In the genomic region with DNA sequence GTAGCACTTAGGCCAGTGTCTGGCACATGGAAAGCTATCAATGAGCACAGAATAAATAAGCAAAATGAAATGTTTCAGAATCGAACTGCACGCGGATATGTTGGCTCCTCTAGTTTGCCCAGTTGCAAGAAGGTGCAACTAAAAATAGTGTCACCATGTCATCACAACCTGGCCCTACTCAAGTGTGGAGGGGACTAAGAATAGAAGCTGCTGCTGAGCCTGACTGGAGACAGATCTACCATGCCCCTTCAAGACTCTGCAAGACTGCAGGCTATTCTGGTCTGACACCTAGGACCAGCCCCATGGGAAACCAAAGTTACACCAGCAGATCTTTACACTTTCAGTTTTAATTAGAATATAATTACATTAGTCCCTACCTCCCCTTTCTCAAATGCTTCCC, we compare ENCODE assay signal across 24 mouse cellular contexts. TPM values are rescaled to one million over a fixed set of nuclear protein-coding genes. Genes with fewer than 3 reads are reported as not detected.
A peak's percentile ranks its signal among the peaks of the same experiment; 100 is the strongest.
DNase-seq lines count a peak whose midpoint lies in the region; ATAC-seq and TF ChIP-seq lines count a peak whose summit lies in the region.
"Had no signal": no experiment of that assay in that cellular context is flagged by ENCODE, and none has a peak within 500 bp of the region (broad histone marks: within the 10 kb centered on the region; RNA-seq: fewer than 3 reads in every experiment).

No protein-coding gene starts in this region.

- no peak for TF ChIP-seq EP300 in heart, adult 2 months (IDR thresholded peaks at IDR 0.05; ENCODE audit: insufficient read depth, low read depth, low read length)

- ATAC-seq in heart, embryonic 13.5 days (ENCODE audit: extremely low read depth, insufficient number of reproducible peaks, low FRiP score, low TSS enrichment), result no peak; the same call in 1 of the 2 replicates
- ATAC-seq in kidney, embryonic 14.5 days (ENCODE audit: low FRiP score, low TSS enrichment), result no peak

- H3K27me3 ChIP-seq in heart, adult 2 months (ENCODE audit: control insufficient read depth, insufficient read depth, low read length), result no peaks in the 10 kb centered on the region
- no peaks in the 10 kb centered on the region for H3K27me3 ChIP-seq in heart, embryonic 13.5 days (replicated peaks)
- no peaks in the 10 kb centered on the region for H3K27me3 ChIP-seq in kidney, embryonic 14.5 days (ENCODE audit: control insufficient read depth, insufficient read depth, low read length)
- H3K27me3 ChIP-seq in thymus, adult 2 months (ENCODE audit: control insufficient read depth, insufficient read depth, low read length), result no peaks in the 10 kb centered on the region
- H3K27me3 ChIP-seq: embryonic facial prominence, embryonic 12.5 days; hindbrain, embryonic 13.5 days; limb, embryonic 15.5 days; liver, embryonic 15.5 days; neural tube, embryonic 12.5 days had no signal

- TF ChIP-seq POLR2A in heart, adult 2 months (IDR thresholded peaks at IDR 0.05; ENCODE audit: insufficient read depth, low read depth, low read length), result no peak
- no peak for TF ChIP-seq POLR2A in thymus, adult 2 months (IDR thresholded peaks at IDR 0.05; ENCODE audit: control insufficient read depth, extremely low read depth, insufficient read depth, low read length, poor library complexity)

- no peak overlapping the region for H3K4me3 ChIP-seq in heart, adult 2 months
- no peak overlapping the region for H3K4me3 ChIP-seq in heart, embryonic 13.5 days
- H3K4me3 ChIP-seq in kidney, embryonic 14.5 days (ENCODE audit: low read length), result no peak overlapping the region
- no peak overlapping the region for H3K4me3 ChIP-seq in thymus, adult 2 months (ENCODE audit: control insufficient read depth, insufficient read depth, low read length)
- H3K4me3 ChIP-seq: embryonic facial prominence, embryonic 12.5 days; hindbrain, embryonic 13.5 days; left cerebral cortex, adult 2 months; limb, embryonic 15.5 days; liver, embryonic 15.5 days; neural tube, embryonic 12.5 days had no signal

- DNase-seq in gastrocnemius, adult 18-20 months (ENCODE audit: low spot score), result peak; percentile 65
- DNase-seq in gastrocnemius, postnatal 10 days, result no peak
- peak in 1 of 2 experiments; percentile 34 for DNase-seq in heart, adult 2 months
- DNase-seq in heart, postnatal 4 days, result no peak
- DNase-seq in skeletal muscle tissue, adult 2 months (ENCODE audit: low read depth, low spot score), result peak; percentile 86
- DNase-seq in thymus, adult 2 months, result no peak
- DNase-seq: adrenal gland, adult 2 months; cerebellum, adult 11-12 months; kidney, adult 18-20 months; layer of hippocampus, adult 9-11 months; left cerebral cortex, postnatal 4 days; lung, postnatal 4 days; midbrain, embryonic 14.5 days; thymus, adult 18-20 months; thymus, postnatal 4 days had no signal

- no peaks in the 10 kb centered on the region for H3K79me2 ChIP-seq in heart, adult 2 months (replicated peaks; ENCODE audit: control insufficient read depth, insufficient read depth, low read length)

- TF ChIP-seq CTCF in heart, adult 2 months (IDR thresholded peaks at IDR 0.05), result no peak
- no peak for TF ChIP-seq CTCF in thymus, adult 2 months (IDR thresholded peaks at IDR 0.05; ENCODE audit: borderline replicate concordance, control insufficient read depth, extremely low read depth, insufficient read depth, low read length, poor library complexity)

- H3K36me3 ChIP-seq in heart, adult 2 months (ENCODE audit: control insufficient read depth, insufficient read depth, low read length), result no peaks in the 10 kb centered on the region; the same call in none of the 2 replicates
- no peaks in the 10 kb centered on the region for H3K36me3 ChIP-seq in heart, embryonic 13.5 days
- no peaks in the 10 kb centered on the region for H3K36me3 ChIP-seq in kidney, embryonic 14.5 days (ENCODE audit: control insufficient read depth, insufficient read depth, low read length)
- H3K36me3 ChIP-seq in thymus, adult 2 months (ENCODE audit: control insufficient read depth, insufficient read depth, low read length), result no peaks in the 10 kb centered on the region
- H3K36me3 ChIP-seq: embryonic facial prominence, embryonic 12.5 days; limb, embryonic 15.5 days had no signal

- WGBS in heart, adult 2 months, result 58% methylated on average over 3 of the region's 3 CpGs
- WGBS in heart, embryonic 13.5 days, result 40% methylated on average over 3 of the region's 3 CpGs
- 90% methylated on average over 3 of the region's 3 CpGs for WGBS in kidney, embryonic 14.5 days
- 91% methylated on average over 3 of the region's 3 CpGs for WGBS in thymus, adult 2 months

- H3K9ac ChIP-seq in heart, adult 2 months (ENCODE audit: low read depth, low read length), result no peak overlapping the region
- no peak overlapping the region for H3K9ac ChIP-seq in heart, embryonic 13.5 days
- no peak overlapping the region for H3K9ac ChIP-seq in kidney, embryonic 14.5 days (ENCODE audit: low read depth, low read length)
- H3K9ac ChIP-seq: embryonic facial prominence, embryonic 12.5 days; hindbrain, embryonic 13.5 days; limb, embryonic 15.5 days; liver, embryonic 15.5 days; neural tube, embryonic 12.5 days had no signal

- H3K4me1 ChIP-seq in heart, adult 2 months (ENCODE audit: control insufficient read depth, insufficient read depth, low read length), result no peaks in the 10 kb centered on the region
- H3K4me1 ChIP-seq in heart, embryonic 13.5 days, result peaks cover 45% of the 10 kb centered on the region
- H3K4me1 ChIP-seq in kidney, embryonic 14.5 days (ENCODE audit: control insufficient read depth, insufficient read depth, low read length), result no peaks in the 10 kb centered on the region
- no peaks in the 10 kb centered on the region for H3K4me1 ChIP-seq in thymus, adult 2 months (replicated peaks; ENCODE audit: control insufficient read depth, insufficient read depth, low read length)
- H3K4me1 ChIP-seq: embryonic facial prominence, embryonic 12.5 days; hindbrain, embryonic 13.5 days; limb, embryonic 15.5 days; liver, embryonic 15.5 days; neural tube, embryonic 12.5 days had no signal

- peak overlapping the region; percentile 40 for H3K4me2 ChIP-seq in heart, embryonic 13.5 days
- no peak overlapping the region for H3K4me2 ChIP-seq in kidney, embryonic 14.5 days (replicated peaks; ENCODE audit: low read depth, low read length)
- H3K4me2 ChIP-seq: embryonic facial prominence, embryonic 12.5 days; hindbrain, embryonic 13.5 days; limb, embryonic 15.5 days; liver, embryonic 15.5 days; neural tube, embryonic 12.5 days had no signal

- H3K9me3 ChIP-seq in heart, embryonic 13.5 days, result no peaks in the 10 kb centered on the region
- no peaks in the 10 kb centered on the region for H3K9me3 ChIP-seq in kidney, embryonic 14.5 days (ENCODE audit: control insufficient read depth, low read length)
- H3K9me3 ChIP-seq: embryonic facial prominence, embryonic 12.5 days; hindbrain, embryonic 13.5 days; limb, embryonic 15.5 days; liver, embryonic 15.5 days; neural tube, embryonic 12.5 days had no signal

- peak overlapping the region; percentile 56; the same call in 1 of the 2 replicates for H3K27ac ChIP-seq in heart, adult 2 months
- H3K27ac ChIP-seq in heart, embryonic 13.5 days (replicated peaks), result peak overlapping the region; percentile 74
- H3K27ac ChIP-seq in kidney, embryonic 14.5 days (ENCODE audit: low read depth, low read length), result no peak overlapping the region
- H3K27ac ChIP-seq in thymus, adult 2 months (ENCODE audit: control insufficient read depth, insufficient read depth, low read length), result no peak overlapping the region
- H3K27ac ChIP-seq: embryonic facial prominence, embryonic 12.5 days; hindbrain, embryonic 13.5 days; kidney, postnatal 0 days; left cerebral cortex, adult 2 months; limb, embryonic 15.5 days; liver, embryonic 15.5 days; neural tube, embryonic 12.5 days had no signal

- intact Hi-C loops in heart, adult 2 months (cut with DNase I), result no loop called here

RNA-seq across cellular contexts. Expression of a gene that starts 32.8 kb away (rescaled TPM):
- 1 to 10 TPM; 1.6 to 1.7 TPM for total RNA-seq in gastrocnemius, adult 18-20 months (2021)
- total RNA-seq in gastrocnemius, postnatal 10 days (2021), result 1 to 10 TPM; 2.2 to 2.3 TPM
- 1 to 10 TPM; 2.2 to 3.0 TPM for total RNA-seq in heart, adult 2 months (2021)
- 3.0 and 4.2 TPM in 2 replicates for polyA plus RNA-seq in heart, adult 2 months (2012; rRNA removed)
- total RNA-seq in heart, postnatal 4 days (2021), result 1 to 10 TPM; 1.4 to 1.5 TPM
- polyA plus RNA-seq in heart, embryonic 13.5 days (2015; fragmentation: Nextera tagmentation; extraction: Ambion mirVana), result 1.5 and 1.9 TPM in 2 replicates
- polyA plus RNA-seq in kidney, embryonic 14.5 days (2014; fragmentation: Nextera tagmentation; extraction: Ambion mirVana), result 1.2 TPM in 2 replicates
- 3.8 and 5.0 TPM in 2 replicates for polyA plus RNA-seq in thymus, adult 2 months (2012; rRNA removed)

RNA-seq across cellular contexts. Expression of a gene that starts 44.9 kb away (rescaled TPM):
- 1 to 10 TPM; 5.8 TPM for total RNA-seq in gastrocnemius, adult 18-20 months (2021)
- 10 to 100 TPM in 1 of 2 experiments, 1 to 10 TPM in 1; 8.2 to 11.3 TPM for total RNA-seq in gastrocnemius, postnatal 10 days (2021)
- total RNA-seq in heart, adult 2 months (2021), result 1 to 10 TPM; 4.6 to 6.3 TPM
- polyA plus RNA-seq in heart, adult 2 months (2012; rRNA removed), result 4.9 and 6.7 TPM in 2 replicates
- total RNA-seq in heart, postnatal 4 days (2021), result 10 to 100 TPM; 14.8 to 15.5 TPM
- polyA plus RNA-seq in heart, embryonic 13.5 days (2015; fragmentation: Nextera tagmentation; extraction: Ambion mirVana), result 36.6 and 41.3 TPM in 2 replicates
- 70.1 and 71.3 TPM in 2 replicates for polyA plus RNA-seq in kidney, embryonic 14.5 days (2014; fragmentation: Nextera tagmentation; extraction: Ambion mirVana)
- polyA plus RNA-seq in thymus, adult 2 months (2012; rRNA removed), result 13.2 and 14.2 TPM in 2 replicates

RNA-seq across cellular contexts. Expression of a gene that starts 58.6 kb away (rescaled TPM):
- total RNA-seq in gastrocnemius, adult 18-20 months (2021), result 100 to 1,000 TPM; 107 to 120 TPM
- total RNA-seq in gastrocnemius, postnatal 10 days (2021), result 100 to 1,000 TPM in 1 of 2 experiments, 10 to 100 TPM in 1; 99.4 to 100 TPM
- 100 to 1,000 TPM in 1 of 2 experiments, 10 to 100 TPM in 1; 92.5 to 101 TPM for total RNA-seq in heart, adult 2 months (2021)
- polyA plus RNA-seq in heart, adult 2 months (2012; rRNA removed), result 35.3 and 61.6 TPM in 2 replicates
- 100 to 1,000 TPM; 106 to 110 TPM for total RNA-seq in heart, postnatal 4 days (2021)
- 117 and 134 TPM in 2 replicates for polyA plus RNA-seq in heart, embryonic 13.5 days (2015; fragmentation: Nextera tagmentation; extraction: Ambion mirVana)
- 109 TPM in 2 replicates for polyA plus RNA-seq in kidney, embryonic 14.5 days (2014; fragmentation: Nextera tagmentation; extraction: Ambion mirVana)
- 35.5 and 35.6 TPM in 2 replicates for polyA plus RNA-seq in thymus, adult 2 months (2012; rRNA removed)

RNA-seq across cellular contexts. Expression of a gene that starts 58.6 kb away (rescaled TPM):
- total RNA-seq in gastrocnemius, adult 18-20 months (2021), result 10 to 100 TPM in 1 of 2 experiments, 1 to 10 TPM in 1; 8.3 to 11.1 TPM
- 10 to 100 TPM; 16.9 to 21.8 TPM for total RNA-seq in gastrocnemius, postnatal 10 days (2021)
- total RNA-seq in heart, adult 2 months (2021), result 10 to 100 TPM; 10.8 to 11.5 TPM
- 5.5 and 9.9 TPM in 2 replicates for polyA plus RNA-seq in heart, adult 2 months (2012; rRNA removed)
- total RNA-seq in heart, postnatal 4 days (2021), result 10 to 100 TPM; 22.1 to 24.2 TPM
- 3.0 and 3.1 TPM in 2 replicates for polyA plus RNA-seq in heart, embryonic 13.5 days (2015; fragmentation: Nextera tagmentation; extraction: Ambion mirVana)
- polyA plus RNA-seq in kidney, embryonic 14.5 days (2014; fragmentation: Nextera tagmentation; extraction: Ambion mirVana), result 8.7 and 17.2 TPM in 2 replicates
- polyA plus RNA-seq in thymus, adult 2 months (2012; rRNA removed), result 17.3 and 17.9 TPM in 2 replicates

Comparison
In these comparisons a context has a peak if more than half of its experiments do, and no peak if none do; other contexts are left out.
1. DNase-seq: peak in gastrocnemius, adult 18-20 months (single experiment) and skeletal muscle tissue, adult 2 months (single experiment); none in gastrocnemius, postnatal 10 days (single experiment), heart, postnatal 4 days (single experiment) and thymus, adult 2 months (single experiment).
2. H3K27ac ChIP-seq: peak in heart, adult 2 months (single experiment) and heart, embryonic 13.5 days (single experiment); none in kidney, embryonic 14.5 days (single experiment) and thymus, adult 2 months (single experiment).